Mouse (Mus musculus) lung, adult 2 months (tissue): ENCODE measurements at regions not wholly inside any gene's neighbourhood (a gene's known extent, or its start where the extent isn't known, plus 50 kb on each side); places are given as distances from the start of the nearest gene placed in this dataset.

Experiments used
- DNase-seq: peaks from one replicate; pipeline ENCODE4 v3.0.0; 2022
- H3K4me1 ChIP-seq: fragments of 200-500 bp; 2 replicates; pipeline ENCODE4 v1.6.1; 2011; ENCODE audit warnings: low read length; ENCODE audit not compliant: control insufficient read depth, insufficient read depth
- H3K4me3 ChIP-seq: fragments of 200-500 bp; replicated peaks from 2 replicates; pipeline ENCODE3; 2011; ENCODE audit warnings: low read depth, mild to moderate bottlenecking, control low read depth, low read length; ENCODE audit errors: extremely low read depth
- CTCF ChIP-seq: fragments of 200-500 bp; IDR thresholded peaks from 2 replicates; pipeline ENCODE4 v1.5.1; 2011; ENCODE audit warnings: mild to moderate bottlenecking, low read length, control low read depth; ENCODE audit not compliant: insufficient read depth
- POLR2A ChIP-seq: fragments of 200-500 bp; IDR thresholded peaks from 2 replicates; pipeline ENCODE4 v1.6.1; 2011; ENCODE audit warnings: low read depth, mild to moderate bottlenecking, control low read depth, low read length, borderline replicate concordance; ENCODE audit errors: extremely low read depth
- WGBS: fragments of 180-500 bp; shearing (Covaris S2); methylation state at CpG from one replicate; pipeline ENCODE4 v1.1.7; 2018; 5-methylcytosine and 5-hydroxymethylcytosine counted together

- DNase-seq, result no peak
- H3K4me3 ChIP-seq, result no peak overlapping the region
- 87% methylated on average over 4 of the region's 4 CpGs for WGBS
- H3K4me1 ChIP-seq, result no peaks in the 10 kb centered on the region
- TF ChIP-seq POLR2A (no peak), CTCF (no peak)
These were observed 110.4 kb upstream of the Neil3 start for GRCm38 (mm10) chr8:53749263-53749662.

DNA sequence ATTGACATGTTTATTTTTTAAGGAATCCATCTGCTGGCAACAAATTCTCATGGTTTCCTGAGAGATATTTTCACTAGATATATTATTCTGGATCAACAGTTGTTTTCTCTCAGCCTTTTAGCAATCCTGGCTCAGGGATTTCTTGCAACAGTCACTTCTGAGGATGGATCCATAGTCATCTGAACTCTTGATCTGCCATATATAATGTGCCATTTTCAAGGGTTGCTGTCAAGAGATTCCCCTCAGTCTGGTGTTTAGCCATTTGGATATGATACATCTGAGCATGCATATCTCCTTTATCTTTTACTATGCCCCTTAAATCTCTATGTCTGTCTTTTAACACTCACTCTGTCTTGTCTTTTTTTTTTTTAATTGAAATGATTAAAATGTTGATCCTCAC lies 130.3 kb upstream of the Neil3 start:
- Histone ChIP-seq H3K4me3 (no peak overlapping the region), H3K4me1 (no peaks in the 10 kb centered on the region)
- TF ChIP-seq POLR2A, result no peak
- no peak for TF ChIP-seq CTCF
- no peak for DNase-seq

DNA sequence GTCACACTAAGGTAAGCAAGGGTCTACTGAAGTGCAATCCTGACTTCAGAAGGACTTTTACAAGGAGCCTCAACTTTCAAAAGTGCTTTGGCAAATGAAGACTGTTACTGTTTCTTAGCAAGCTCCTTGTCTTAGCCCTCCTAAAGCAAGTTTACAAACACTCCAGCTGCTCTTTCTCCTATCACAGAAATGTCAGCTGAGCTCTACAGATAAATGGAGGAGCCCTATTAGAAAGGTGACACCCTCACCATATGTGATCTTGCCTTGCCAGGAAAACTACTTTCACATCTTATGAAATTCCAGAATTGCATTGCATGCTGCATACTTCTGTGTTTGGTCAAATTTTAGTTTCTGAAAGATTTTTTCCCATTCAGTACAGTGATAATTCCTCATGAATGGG lies 136.6 kb upstream of the Neil3 start:
- DNase-seq, result no peak
- no peak overlapping the region for H3K4me3 ChIP-seq
- H3K4me1 ChIP-seq, result no peaks in the 10 kb centered on the region
- TF ChIP-seq CTCF (no peak), POLR2A (no peak)

DNA sequence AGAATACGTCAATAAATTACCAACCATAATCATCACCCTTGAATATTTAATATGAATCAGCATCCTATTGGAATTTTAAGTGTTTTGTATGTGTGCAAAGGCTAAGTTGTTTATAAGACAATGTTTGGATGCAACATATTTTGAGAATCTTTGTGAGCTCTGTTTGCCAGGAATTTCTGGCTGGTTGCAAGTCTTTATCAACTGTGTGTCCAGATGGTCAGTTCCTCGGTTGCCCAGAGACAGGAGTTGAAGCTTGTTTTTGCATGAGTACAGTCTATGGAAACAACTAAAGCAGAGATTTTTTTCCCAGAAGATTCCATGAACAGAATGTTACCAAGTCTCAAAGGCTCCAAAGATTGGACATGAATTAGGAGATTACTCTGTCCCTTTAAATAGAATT lies 142.0 kb upstream of the Neil3 start:
- DNase-seq, result no peak
- Histone ChIP-seq H3K4me1 (no peaks in the 10 kb centered on the region), H3K4me3 (no peak overlapping the region)
- WGBS, result 60% methylated on average over 2 of the region's 2 CpGs
- TF ChIP-seq POLR2A (no peak), CTCF (no peak)

DNA sequence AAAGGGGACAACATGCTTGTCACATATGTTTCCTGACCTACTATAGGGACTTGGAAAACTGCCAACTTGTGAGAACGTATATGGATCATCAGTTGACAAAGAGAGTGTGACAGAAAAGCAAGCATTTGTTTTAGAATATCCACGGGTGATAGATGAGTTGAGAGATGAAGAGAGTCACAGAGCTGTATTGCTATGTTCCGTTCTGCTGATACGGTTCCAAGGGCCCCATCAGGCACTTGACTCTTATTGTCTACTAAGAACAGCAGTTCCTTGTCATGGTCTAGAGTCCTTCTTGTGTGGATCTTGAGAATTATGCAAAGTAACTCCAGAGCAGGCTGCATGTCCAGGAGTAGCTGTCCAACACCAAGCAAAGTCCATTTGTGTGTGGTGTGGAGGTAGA lies 143.0 kb upstream of the Neil3 start:
- no peak for DNase-seq
- Histone ChIP-seq H3K4me3 (no peak overlapping the region), H3K4me1 (no peaks in the 10 kb centered on the region)
- no peak for TF ChIP-seq POLR2A
- no peak for TF ChIP-seq CTCF
- WGBS, result 49% methylated on average over 4 of the region's 4 CpGs

- TF ChIP-seq CTCF (no peak), POLR2A (no peak)
- WGBS, result 51% methylated on average over 1 of the region's 1 CpGs
- Histone ChIP-seq H3K4me1 (no peaks in the 10 kb centered on the region; the same call in 1 of the 2 replicates), H3K4me3 (no peak overlapping the region)
- no peak for DNase-seq
These were observed 149.3 kb upstream of the Neil3 start for GRCm38 (mm10) chr8:53788202-53788601.

- DNase-seq, result no peak
- Histone ChIP-seq H3K4me1 (no peaks in the 10 kb centered on the region), H3K4me3 (no peak overlapping the region)
- WGBS, result 24% methylated on average over 1 of the region's 1 CpGs
- TF ChIP-seq CTCF, result no peak
- TF ChIP-seq POLR2A, result no peak
These were observed 182.3 kb upstream of the Neil3 start for GRCm38 (mm10) chr8:53821148-53821547.

- DNase-seq, result no peak
- no peak for TF ChIP-seq CTCF
- no peak for TF ChIP-seq POLR2A
- WGBS, result 96% methylated on average over 1 of the region's 1 CpGs
- no peaks in the 10 kb centered on the region for H3K4me1 ChIP-seq
- H3K4me3 ChIP-seq, result no peak overlapping the region
These were observed 188.5 kb upstream of the Neil3 start for GRCm38 (mm10) chr8:53827395-53827794.

- TF ChIP-seq CTCF, result no peak
- TF ChIP-seq POLR2A, result no peak
- H3K4me3 ChIP-seq, result no peak overlapping the region
- no peak for DNase-seq
These were observed 209.0 kb upstream of the Neil3 start for GRCm38 (mm10) chr8:53847821-53848220.

GRCm38 (mm10) chr8:53868567-53868966 lies 208.8 kb upstream of the Vegfc start:
- H3K4me1 ChIP-seq, result no peaks in the 10 kb centered on the region
- no peak for TF ChIP-seq CTCF
- TF ChIP-seq POLR2A, result no peak
- no peak for DNase-seq
- no peak overlapping the region for H3K4me3 ChIP-seq
- WGBS, result 71% methylated on average over 1 of the region's 1 CpGs

More at GRCm38 (mm10) chr8:53847821-53848220, 209.0 kb upstream of the Neil3 start:
- H3K4me1 ChIP-seq, result no peaks in the 10 kb centered on the region
